In genomic region chr19:6333761-6334595, GRCm38 (mm10) we compare ENCODE assay signal across 8 mouse cellular contexts. TPM values are rescaled to one million over a fixed set of nuclear protein-coding genes. Genes with fewer than 3 reads are reported as not detected.
DNase-seq lines count a peak whose midpoint lies in the region; ATAC-seq and TF ChIP-seq lines count a peak whose summit lies in the region.

No protein-coding gene starts in this region.

- TF ChIP-seq CTCF in E14TG2a.4 (conservative IDR thresholded peaks at IDR 0.05; ENCODE audit: low read length) = no peak

- no peaks in the 10 kb centered on the region for H3K9me3 ChIP-seq in heart, embryonic 10.5 days
- H3K9me3 ChIP-seq in E14TG2a.4 (ENCODE audit: low read length) = no peaks in the 10 kb centered on the region
- H3K9me3 ChIP-seq in forebrain, embryonic 14.5 days (replicated peaks; ENCODE audit: control insufficient read depth, low read length) = no peaks in the 10 kb centered on the region
- H3K9me3 ChIP-seq in liver, embryonic 16.5 days (replicated peaks; ENCODE audit: control insufficient read depth, low read length) = no peaks in the 10 kb centered on the region

- peak overlapping the region; percentile 41; the same call in 1 of the 2 replicates for H3K9ac ChIP-seq in forebrain, embryonic 14.5 days (ENCODE audit: low read length)
- peak overlapping the region; percentile 86 for H3K9ac ChIP-seq in liver, embryonic 16.5 days (ENCODE audit: low read depth, low read length)

- peak overlapping the region; percentile 87 for H3K4me3 ChIP-seq in heart, embryonic 10.5 days
- H3K4me3 ChIP-seq in E14TG2a.4 (replicated peaks; ENCODE audit: low read length) = peak overlapping the region; percentile 91
- peak overlapping the region; percentile 83; the same call in 1 of the 2 replicates for H3K4me3 ChIP-seq in forebrain, embryonic 14.5 days (ENCODE audit: low read depth, low read length)
- peak overlapping the region; percentile 84 for H3K4me3 ChIP-seq in liver, embryonic 16.5 days (ENCODE audit: low read depth, low read length)

- 69% methylated on average over 9 of the region's 9 CpGs for WGBS in heart, embryonic 10.5 days
- 57% methylated on average over 9 of the region's 9 CpGs for WGBS in forebrain, embryonic 14.5 days
- 53% methylated on average over 9 of the region's 9 CpGs for WGBS in liver, embryonic 16.5 days (ENCODE audit: insufficient replicate concordance)

- no peaks in the 10 kb centered on the region for H3K27me3 ChIP-seq in heart, embryonic 10.5 days (ENCODE audit: insufficient read depth, poor library complexity, severe bottlenecking)
- no peaks in the 10 kb centered on the region for H3K27me3 ChIP-seq in E14TG2a.4 (ENCODE audit: insufficient read depth, low read length)
- H3K27me3 ChIP-seq in forebrain, embryonic 14.5 days (replicated peaks; ENCODE audit: control insufficient read depth, insufficient read depth, low read length) = no peaks in the 10 kb centered on the region
- H3K27me3 ChIP-seq in liver, embryonic 16.5 days (ENCODE audit: control insufficient read depth, insufficient read depth, low read depth, low read length) = no peaks in the 10 kb centered on the region

- peaks cover 39% of the 10 kb centered on the region for H3K4me1 ChIP-seq in heart, embryonic 10.5 days
- H3K4me1 ChIP-seq in E14TG2a.4 (replicated peaks; ENCODE audit: low read depth, low read length) = peaks cover 59% of the 10 kb centered on the region
- H3K4me1 ChIP-seq in forebrain, embryonic 14.5 days (ENCODE audit: control insufficient read depth, insufficient read depth, low read length) = peaks cover 15% of the 10 kb centered on the region
- peaks cover 34% of the 10 kb centered on the region for H3K4me1 ChIP-seq in liver, embryonic 16.5 days (ENCODE audit: control insufficient read depth, low read depth, low read length)

- peaks cover 26% of the 10 kb centered on the region for H3K36me3 ChIP-seq in heart, embryonic 10.5 days
- peaks cover 26% of the 10 kb centered on the region for H3K36me3 ChIP-seq in E14TG2a.4 (ENCODE audit: insufficient read depth, low read length)
- peaks cover 21% of the 10 kb centered on the region for H3K36me3 ChIP-seq in forebrain, embryonic 14.5 days (ENCODE audit: control insufficient read depth, insufficient read depth, low read length)
- H3K36me3 ChIP-seq in liver, embryonic 16.5 days (ENCODE audit: control insufficient read depth, insufficient read depth) = peaks cover 6% of the 10 kb centered on the region

- no peak for DNase-seq in heart, embryonic 10.5 days (ENCODE audit: low spot score)
- no peak for DNase-seq in heart, postnatal 4 days
- DNase-seq in forebrain, embryonic 14.5 days (ENCODE audit: low spot score) = no peak
- DNase-seq in retina, postnatal 1 day = no peak
- DNase-seq in urinary bladder, postnatal 36 days (ENCODE audit: low spot score in 2 of 2) = no peak
- no peak for DNase-seq in left cerebral cortex, adult 9 months (ENCODE audit: low spot score in 2 of 2)

- ATAC-seq in forebrain, embryonic 14.5 days = no peak; the same call in 1 of the 2 replicates
- no peak for ATAC-seq in liver, embryonic 16.5 days (ENCODE audit: low read depth)

- H3K4me2 ChIP-seq in forebrain, embryonic 14.5 days (ENCODE audit: low read length) = peak overlapping the region; percentile 98
- H3K4me2 ChIP-seq in liver, embryonic 16.5 days (ENCODE audit: low read depth, low read length) = peak overlapping the region; percentile 95

- peak overlapping the region; percentile 91 for H3K27ac ChIP-seq in heart, embryonic 10.5 days
- H3K27ac ChIP-seq in forebrain, embryonic 14.5 days (ENCODE audit: low read depth, low read length) = peak overlapping the region; percentile 70; the same call in 1 of the 2 replicates
- peak overlapping the region; percentile 75 for H3K27ac ChIP-seq in liver, embryonic 16.5 days (ENCODE audit: low read length)

RNA-seq across cellular contexts. Expression of gene Men1, which starts 0.8 kb away (rescaled TPM):
- 67.2 and 80.8 TPM in 2 replicates for polyA plus RNA-seq in heart, embryonic 10.5 days (2016; fragmentation: Nextera tagmentation; extraction: Ambion mirVana)
- total RNA-seq in heart, postnatal 4 days (2021) = 10 to 100 TPM; 16.6 to 18.5 TPM
- 47.7 and 61.6 TPM in 2 replicates for polyA plus RNA-seq in forebrain, embryonic 14.5 days (2014; fragmentation: Nextera tagmentation; extraction: Ambion mirVana)
- polyA plus RNA-seq in liver, embryonic 16.5 days (2015; fragmentation: Nextera tagmentation; extraction: Ambion mirVana) = 19.5 and 21.0 TPM in 2 replicates

RNA-seq across cellular contexts. Expression of gene Map4k2, which starts 7.0 kb away (rescaled TPM):
- 12.5 and 15.0 TPM in 2 replicates for polyA plus RNA-seq in heart, embryonic 10.5 days (2016; fragmentation: Nextera tagmentation; extraction: Ambion mirVana)
- 10 to 100 TPM; 37.5 to 42.8 TPM for total RNA-seq in heart, postnatal 4 days (2021)
- polyA plus RNA-seq in forebrain, embryonic 14.5 days (2014; fragmentation: Nextera tagmentation; extraction: Ambion mirVana) = 6.2 and 11.2 TPM in 2 replicates
- 8.2 and 8.6 TPM in 2 replicates for polyA plus RNA-seq in liver, embryonic 16.5 days (2015; fragmentation: Nextera tagmentation; extraction: Ambion mirVana)

RNA-seq across cellular contexts. Expression of gene Cdc42bpg, which starts 27.7 kb away (rescaled TPM):
- 0.33 and 0.38 TPM in 2 replicates for polyA plus RNA-seq in heart, embryonic 10.5 days (2016; fragmentation: Nextera tagmentation; extraction: Ambion mirVana)
- total RNA-seq in heart, postnatal 4 days (2021) = 1 to 10 TPM; 8.2 to 10.0 TPM
- 0.61 and 0.72 TPM in 2 replicates for polyA plus RNA-seq in forebrain, embryonic 14.5 days (2014; fragmentation: Nextera tagmentation; extraction: Ambion mirVana)
- polyA plus RNA-seq in liver, embryonic 16.5 days (2015; fragmentation: Nextera tagmentation; extraction: Ambion mirVana) = 0.34 and 0.40 TPM in 2 replicates

RNA-seq across cellular contexts. Expression of gene Sf1, which starts 29.5 kb away (rescaled TPM):
- 129 and 146 TPM in 2 replicates for polyA plus RNA-seq in heart, embryonic 10.5 days (2016; fragmentation: Nextera tagmentation; extraction: Ambion mirVana)
- total RNA-seq in heart, postnatal 4 days (2021) = 100 to 1,000 TPM; 181 to 188 TPM
- polyA plus RNA-seq in forebrain, embryonic 14.5 days (2014; fragmentation: Nextera tagmentation; extraction: Ambion mirVana) = 90.4 and 115 TPM in 2 replicates
- 52.1 and 58.4 TPM in 2 replicates for polyA plus RNA-seq in liver, embryonic 16.5 days (2015; fragmentation: Nextera tagmentation; extraction: Ambion mirVana)

RNA-seq across cellular contexts. Expression of gene Pygm, which starts 50.2 kb away (rescaled TPM):
- polyA plus RNA-seq in heart, embryonic 10.5 days (2016; fragmentation: Nextera tagmentation; extraction: Ambion mirVana) = 103 and 214 TPM in 2 replicates
- total RNA-seq in heart, postnatal 4 days (2021) = 100 to 1,000 TPM; 455 to 466 TPM
- polyA plus RNA-seq in forebrain, embryonic 14.5 days (2014; fragmentation: Nextera tagmentation; extraction: Ambion mirVana) = 1.3 and 3.0 TPM in 2 replicates
- 5.8 and 11.2 TPM in 2 replicates for polyA plus RNA-seq in liver, embryonic 16.5 days (2015; fragmentation: Nextera tagmentation; extraction: Ambion mirVana)
